ENCODE assay signal across 8 mouse cellular contexts in the genomic region with DNA sequence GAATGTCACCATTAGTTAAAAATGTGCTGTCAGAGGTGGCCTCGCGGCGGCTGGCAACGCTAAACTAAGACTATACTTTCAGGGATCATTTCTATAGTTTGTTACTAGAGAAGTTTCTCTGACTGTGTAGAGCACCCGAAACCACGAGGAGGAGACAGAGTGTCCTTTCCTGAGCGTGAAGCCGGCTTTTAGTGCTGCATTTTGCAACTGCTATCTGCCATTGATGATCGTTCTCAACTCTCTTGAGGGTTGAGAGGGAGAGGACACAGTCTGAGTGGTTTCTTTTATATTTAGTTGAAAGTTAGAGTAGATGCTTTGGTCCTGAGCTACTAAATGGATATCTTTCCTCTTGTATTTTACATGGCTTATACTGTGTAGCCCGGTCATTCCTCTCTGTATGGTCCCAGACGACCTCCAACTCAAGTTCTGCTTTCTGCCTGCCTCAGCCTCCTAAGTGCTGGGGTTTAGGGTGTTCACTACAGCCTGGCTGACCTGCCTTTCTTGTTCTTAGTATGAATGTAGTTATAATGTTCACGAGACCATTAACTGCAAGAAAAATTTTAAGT. TPM values are rescaled to one million over a fixed set of nuclear protein-coding genes. Genes with fewer than 3 reads are reported as not detected.
DNase-seq lines count a peak whose midpoint lies in the region; ATAC-seq lines count a peak whose summit lies in the region.

No protein-coding gene starts in this region.

- peak; percentile 99 for DNase-seq in MN1 (ENCODE audit: low spot score)
- DNase-seq in c-Kit-positive CD71-positive TER-119-positive erythroid progenitor cells, embryonic 14.5 days (ENCODE audit: low spot score): peak; percentile 91
- DNase-seq in frontal cortex, adult 2 months (ENCODE audit: extremely low spot score in 1 of 2, low spot score in 1 of 2): peak; percentile 44 to 71
- DNase-seq in hindbrain, embryonic 11.5 days (ENCODE audit: low spot score): peak; percentile 85
- DNase-seq in layer of hippocampus, postnatal 14 days (ENCODE audit: low spot score in 2 of 2): peak; percentile 32 to 68
- DNase-seq in lung, postnatal 4 days: peak; percentile 71 to 74
- DNase-seq in retina, postnatal 7 days (ENCODE audit: low read depth, low spot score): peak; percentile 59
- DNase-seq in urinary bladder, postnatal 25 days (ENCODE audit: low spot score): peak; percentile 62

- H3K9ac ChIP-seq in hindbrain, embryonic 11.5 days (ENCODE audit: low read depth, low read length): peak overlapping the region; percentile 45; the same call in 1 of the 2 replicates

- H3K9me3 ChIP-seq in hindbrain, embryonic 11.5 days (ENCODE audit: control insufficient read depth, low read length): no peaks in the 10 kb centered on the region

- no peaks in the 10 kb centered on the region for H3K27me3 ChIP-seq in hindbrain, embryonic 11.5 days (ENCODE audit: control insufficient read depth, insufficient read depth, low read length)

- peak; percentile 81 for ATAC-seq in hindbrain, embryonic 11.5 days (ENCODE audit: low FRiP score)

- WGBS in hindbrain, embryonic 11.5 days: 1% methylated on average over 12 of the region's 12 CpGs

- H3K4me2 ChIP-seq in hindbrain, embryonic 11.5 days (replicated peaks; ENCODE audit: low read depth, low read length): peak overlapping the region; percentile 42

- H3K4me1 ChIP-seq in hindbrain, embryonic 11.5 days (replicated peaks; ENCODE audit: control insufficient read depth, insufficient read depth, low read length): no peaks in the 10 kb centered on the region

- peak overlapping the region; percentile 78 for H3K27ac ChIP-seq in hindbrain, embryonic 11.5 days (ENCODE audit: low read depth, low read length)

- no peaks in the 10 kb centered on the region for H3K36me3 ChIP-seq in hindbrain, embryonic 11.5 days (ENCODE audit: control insufficient read depth, insufficient read depth, low read length)

- H3K4me3 ChIP-seq in hindbrain, embryonic 11.5 days (ENCODE audit: low read depth, low read length): peak overlapping the region; percentile 58

RNA-seq across cellular contexts. Expression of gene Gtf3c6, which starts 0.6 kb away (rescaled TPM):
- polyA plus RNA-seq in frontal cortex, adult 2 months (2012; rRNA removed): 39.6 and 48.8 TPM in 2 replicates
- 151 and 155 TPM in 2 replicates for polyA plus RNA-seq in hindbrain, embryonic 11.5 days (2014; fragmentation: Nextera tagmentation; extraction: Ambion mirVana)
- 10 to 100 TPM; 25.2 to 29.7 TPM for total RNA-seq in layer of hippocampus, postnatal 14 days (2021)

RNA-seq across cellular contexts. Expression of gene Rpf2, which starts 11.6 kb away (rescaled TPM):
- polyA plus RNA-seq in frontal cortex, adult 2 months (2012; rRNA removed): 19.1 and 20.5 TPM in 2 replicates
- 89.6 and 94.0 TPM in 2 replicates for polyA plus RNA-seq in hindbrain, embryonic 11.5 days (2014; fragmentation: Nextera tagmentation; extraction: Ambion mirVana)
- 10 to 100 TPM; 24.5 to 26.3 TPM for total RNA-seq in layer of hippocampus, postnatal 14 days (2021)

RNA-seq across cellular contexts. Expression of gene Amd1, which starts 43.5 kb away (rescaled TPM):
- polyA plus RNA-seq in frontal cortex, adult 2 months (2012; rRNA removed): 89.3 and 96.4 TPM in 2 replicates
- 82.2 and 89.7 TPM in 2 replicates for polyA plus RNA-seq in hindbrain, embryonic 11.5 days (2014; fragmentation: Nextera tagmentation; extraction: Ambion mirVana)
- total RNA-seq in layer of hippocampus, postnatal 14 days (2021): 10 to 100 TPM; 48.8 to 53.7 TPM

Comparison
In these comparisons a context has a peak if more than half of its experiments do, and no peak if none do; other contexts are left out.
1. Peak in every context shown above with its lines: DNase-seq, ATAC-seq, H3K4me3 ChIP-seq and H3K27ac ChIP-seq.